Mouse (Mus musculus) adrenal gland, adult 8-10 months (tissue): ENCODE data around the gene Gm5089. TPM values are rescaled to one million over a fixed set of nuclear protein-coding genes. Genes with fewer than 3 reads are reported as not detected.
"Not testable (repeated sequence)": the region's sequence is repeated elsewhere in the genome, so short reads cannot be mapped to it uniquely, and the experiment has no call there.

Source experiments
- DNase-seq: peaks from one replicate; pipeline ENCODE4 v3.0.0; 2022
- total RNA-seq, 4 experiments: library from RNA; stranded (reverse); gene quantifications; 2 replicates each; pipeline ENCODE4 v1.2.4; 2022

The Gm5089 gene
- total RNA-seq, 4 experiments from 2014 or later: not detected

DNA sequence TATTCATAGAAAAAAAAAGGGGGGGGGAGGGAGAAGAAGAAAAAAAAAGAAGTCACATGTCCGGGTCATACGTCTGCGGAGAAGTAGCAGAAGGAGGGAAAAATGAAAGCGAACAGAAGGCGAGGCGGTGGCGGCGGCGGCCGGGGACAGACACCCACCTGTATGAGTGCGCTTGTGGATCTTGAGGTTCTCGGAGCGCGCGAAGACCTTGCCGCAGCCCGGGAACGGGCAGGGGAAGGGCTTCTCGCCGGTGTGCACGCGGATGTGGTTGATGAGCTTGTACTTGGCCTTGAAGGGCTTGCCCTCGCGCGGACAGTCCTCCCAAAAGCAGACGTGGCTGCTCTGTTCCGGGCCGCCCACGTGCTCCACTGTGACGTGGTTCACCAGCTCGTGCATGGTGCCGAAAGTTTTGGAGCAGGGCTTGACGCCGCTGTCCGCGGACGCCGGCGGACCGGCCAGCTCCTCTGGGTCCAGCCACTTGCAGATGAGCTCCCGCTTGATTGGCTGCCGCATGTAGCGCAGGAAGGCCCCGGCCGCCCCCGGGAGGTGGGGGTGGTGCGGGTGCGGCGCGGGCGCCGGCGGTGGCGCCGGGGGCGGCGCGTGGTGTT is 12.9 kb upstream of the Gm5089 start:
- not testable (repeated sequence) for DNase-seq

DNA sequence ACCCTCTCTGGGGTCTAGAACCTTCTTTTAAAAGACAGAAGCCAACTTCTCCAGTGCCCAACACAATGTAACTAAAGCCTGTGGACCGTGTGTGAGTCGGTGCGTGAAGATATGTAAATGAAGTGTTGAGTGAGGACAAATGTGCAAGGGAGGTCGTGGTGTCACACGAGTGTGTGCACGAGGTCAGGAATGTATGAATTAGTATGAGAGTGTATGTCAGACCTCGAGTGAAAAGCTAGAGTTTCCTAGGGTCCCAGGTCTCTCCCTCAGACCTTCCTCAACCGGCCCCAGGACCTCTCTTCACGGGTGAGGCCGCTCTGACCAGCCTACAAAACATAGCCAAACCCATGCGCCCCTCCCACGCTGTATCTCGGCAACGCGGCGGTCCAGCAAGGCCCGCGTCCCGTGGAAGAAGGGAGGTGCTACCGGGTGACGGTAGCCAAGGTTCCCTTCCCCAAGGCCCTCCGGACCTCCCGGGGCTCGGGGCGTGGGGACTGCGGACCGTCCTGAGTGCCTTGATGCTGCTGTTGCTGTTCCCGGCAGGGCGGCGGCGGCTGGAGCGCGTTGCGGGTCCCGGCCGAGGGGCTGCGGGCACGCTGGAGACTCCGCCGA is 12.3 kb upstream of the Gm5089 start:
- no peak for DNase-seq

DNA sequence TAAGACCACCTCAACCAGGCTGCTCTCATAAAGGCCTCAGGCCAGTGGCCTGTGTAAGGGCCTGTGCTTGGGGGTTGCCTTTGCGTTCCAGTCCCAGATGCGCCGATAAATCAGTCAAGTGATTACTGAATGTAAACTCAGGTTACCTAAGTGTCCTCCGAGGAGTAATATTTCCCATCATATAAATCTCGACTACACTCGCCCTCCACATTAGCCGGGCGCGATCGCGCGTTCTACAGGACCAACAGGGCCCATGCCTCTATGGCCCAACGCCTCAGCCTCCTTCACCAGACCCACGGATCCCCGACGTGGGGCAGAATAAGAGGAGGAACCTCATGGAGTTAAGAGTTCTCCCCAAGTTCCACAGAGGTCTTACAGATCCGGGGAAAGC is 11.8 kb upstream of the Gm5089 start:
- no peak for DNase-seq

DNA sequence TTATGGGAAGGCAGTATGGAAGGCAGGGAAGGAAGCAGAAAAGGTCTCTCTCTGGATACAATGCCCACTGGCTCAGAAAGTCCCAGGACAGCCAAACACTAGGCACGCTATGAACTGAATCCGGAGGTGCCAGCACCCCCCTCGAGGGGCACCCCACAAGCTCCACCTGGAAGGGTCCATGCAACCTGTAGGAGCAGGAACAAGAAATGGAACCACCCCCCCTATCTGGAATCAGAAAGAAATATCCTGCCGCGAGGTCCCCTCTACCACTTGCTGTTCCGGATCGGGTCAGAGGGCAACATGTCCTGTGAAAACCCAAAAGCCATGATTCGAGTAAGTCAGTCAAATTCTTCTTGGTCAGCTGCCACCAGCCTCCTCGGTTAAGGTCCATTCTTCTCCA is 11.1 kb upstream of the Gm5089 start:
- DNase-seq: no peak

DNA sequence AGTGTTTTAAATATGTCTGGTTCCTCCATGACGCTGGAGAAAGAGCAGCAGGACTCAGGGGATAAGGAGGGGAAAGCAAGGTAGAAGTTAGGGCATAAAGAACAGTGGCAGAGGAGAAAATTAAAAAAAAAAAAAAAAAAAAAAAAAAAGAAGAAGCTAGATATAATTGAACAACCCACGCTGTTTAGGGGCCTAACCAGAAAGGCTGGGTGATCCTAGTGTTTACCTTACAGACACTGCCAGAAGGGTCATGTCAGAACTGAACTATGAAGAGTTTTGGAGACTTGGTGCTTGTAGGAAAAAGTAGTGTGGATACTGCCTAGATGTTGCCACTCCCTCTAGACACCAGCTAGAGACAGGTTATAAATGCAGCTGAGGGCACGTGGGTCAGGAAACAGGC is 10.6 kb upstream of the Gm5089 start:
- no peak for DNase-seq

DNA sequence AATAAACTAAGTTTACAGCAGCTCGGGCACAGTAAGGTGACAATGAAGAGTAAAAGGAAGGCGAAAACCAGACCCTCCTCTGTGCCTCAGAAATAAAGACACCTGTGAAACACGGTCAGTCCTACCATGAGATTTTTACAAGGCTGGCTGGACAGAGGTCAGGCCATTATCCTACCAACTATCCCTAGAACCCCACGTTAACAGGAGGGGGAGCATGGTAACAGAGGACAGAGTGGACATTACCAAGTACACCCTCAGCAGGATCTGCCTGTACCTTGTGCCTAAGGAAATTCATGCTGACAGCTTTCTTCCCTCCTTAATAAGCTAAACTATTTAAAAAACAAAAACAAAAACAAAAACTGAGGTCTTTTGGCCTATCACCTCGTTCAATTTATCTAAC is 9.3 kb upstream of the Gm5089 start:
- DNase-seq: no peak

DNA sequence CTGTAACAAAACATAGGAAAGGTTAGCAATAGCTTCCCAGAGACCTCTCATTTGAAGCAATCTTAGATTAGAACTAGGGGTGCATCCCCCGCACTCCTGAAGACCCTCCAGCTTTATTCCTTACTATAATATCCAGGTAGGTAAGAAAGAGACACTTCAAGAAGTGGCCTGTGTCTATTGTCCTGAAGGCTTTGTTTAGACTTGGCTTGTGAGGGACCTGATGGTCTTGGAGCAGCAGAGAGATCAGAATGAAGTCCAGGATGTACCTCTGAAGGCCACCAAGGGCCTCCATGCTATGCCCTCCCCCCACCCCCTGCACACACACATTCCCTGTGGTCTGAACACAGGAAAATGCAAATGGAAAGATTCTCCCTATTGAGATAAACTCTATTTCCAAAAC is 8.9 kb upstream of the Gm5089 start:
- no peak for DNase-seq

DNA sequence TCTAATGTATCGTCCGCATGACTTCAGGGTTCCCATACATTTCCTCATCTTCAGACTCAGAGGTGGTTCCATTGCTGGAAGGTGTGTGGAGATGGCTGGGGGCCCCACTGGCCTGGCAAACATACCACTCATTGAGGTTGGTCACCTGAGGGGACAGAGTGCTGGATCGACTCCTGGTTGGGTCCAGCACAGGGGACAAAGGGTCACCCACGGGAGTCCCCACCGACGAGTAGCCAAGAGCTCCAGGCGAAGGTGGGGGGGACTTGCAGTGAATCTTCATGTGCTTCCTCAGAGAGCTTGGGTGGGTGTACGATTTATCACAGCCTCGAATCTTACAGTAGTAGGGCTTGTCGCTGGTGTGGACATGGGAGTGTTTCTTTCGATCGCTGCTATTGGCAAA is 8.4 kb upstream of the Gm5089 start:
- not testable (repeated sequence) for DNase-seq

DNA sequence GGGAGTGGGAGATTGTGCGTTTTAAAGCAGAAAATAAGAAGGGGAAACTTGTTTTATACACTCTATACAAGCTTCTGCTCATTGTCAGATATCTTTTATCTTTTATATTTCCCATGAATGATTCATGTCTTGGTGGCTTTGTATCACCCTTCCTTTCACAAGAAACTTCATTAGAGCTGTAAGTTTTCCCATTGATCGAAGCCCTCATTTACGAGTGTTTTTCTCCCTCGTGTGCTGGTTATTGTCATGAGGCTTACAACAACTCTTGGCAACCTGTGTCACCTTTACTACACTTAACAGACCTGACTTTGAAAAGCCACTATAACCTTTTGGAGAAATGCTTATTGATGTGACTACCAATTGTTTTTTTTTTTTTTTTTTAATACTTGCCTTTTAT is 4.6 kb upstream of the Gm5089 start:
- no peak for DNase-seq

DNA sequence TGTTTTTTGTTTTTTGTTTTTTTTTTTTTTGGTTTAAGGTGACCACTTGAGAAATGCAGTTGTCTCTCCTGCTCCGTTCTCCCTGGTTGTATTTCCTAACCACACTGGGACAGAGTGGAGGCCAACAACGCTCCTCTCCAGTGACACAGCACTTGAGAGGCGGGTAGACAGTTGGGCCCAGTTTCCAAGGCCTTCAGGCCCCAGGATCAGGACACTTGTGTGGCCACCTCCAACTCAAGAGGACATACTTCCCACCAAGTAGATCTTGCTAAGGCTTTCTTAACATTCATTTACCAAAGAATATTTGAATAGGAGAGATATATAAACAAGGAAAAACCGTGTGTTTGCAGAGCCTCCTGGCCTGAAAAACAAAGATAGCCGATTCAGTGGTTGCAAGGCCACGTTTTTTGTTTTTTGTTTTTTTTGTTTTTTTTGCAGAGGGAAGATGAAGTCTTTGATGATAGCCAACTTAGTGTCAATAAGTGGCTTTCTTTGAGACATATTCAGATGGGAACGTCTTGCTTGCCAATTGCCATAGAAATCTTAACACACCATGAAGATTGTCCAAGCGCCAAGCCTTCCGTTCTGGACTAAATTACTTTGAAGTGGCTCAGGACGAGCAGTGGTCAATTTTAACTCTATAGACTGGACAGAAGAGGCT is 4.1 kb upstream of the Gm5089 start:
- no peak for DNase-seq

DNA sequence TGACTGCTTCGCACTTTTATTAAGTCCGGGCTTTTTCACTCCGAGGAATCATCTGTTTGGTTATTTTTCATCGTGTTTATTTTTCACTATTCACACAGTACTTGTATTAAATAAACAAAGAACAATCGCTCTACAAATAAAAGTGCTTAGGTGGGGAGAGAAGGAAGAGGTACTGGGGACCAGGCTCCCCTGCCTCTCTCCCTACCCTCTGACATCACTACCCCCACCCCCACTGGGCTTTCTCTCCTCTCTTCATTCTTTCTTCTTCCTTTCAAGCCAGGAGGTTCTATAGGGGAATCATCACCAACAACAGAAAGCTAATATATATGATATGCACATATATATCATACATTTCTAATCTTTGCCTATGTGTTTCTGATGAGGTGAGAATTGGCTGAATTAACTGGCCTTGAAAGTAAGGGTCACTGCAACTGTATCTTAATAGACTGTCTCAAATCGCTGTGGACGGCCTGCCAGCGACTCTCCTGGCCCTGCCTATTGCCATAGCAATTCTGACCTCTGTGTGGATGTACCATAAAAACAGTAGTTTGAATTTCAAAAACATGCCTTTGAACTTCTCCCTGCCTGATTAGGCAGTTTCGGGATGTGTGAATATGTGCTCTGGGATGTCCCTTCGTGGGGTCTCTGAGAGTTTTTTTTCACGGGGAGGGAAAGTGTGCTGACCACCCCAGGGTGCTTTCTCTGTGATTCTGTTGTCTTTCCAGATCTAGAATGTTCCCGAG is 3.3 kb upstream of the Gm5089 start:
- no peak for DNase-seq

DNA sequence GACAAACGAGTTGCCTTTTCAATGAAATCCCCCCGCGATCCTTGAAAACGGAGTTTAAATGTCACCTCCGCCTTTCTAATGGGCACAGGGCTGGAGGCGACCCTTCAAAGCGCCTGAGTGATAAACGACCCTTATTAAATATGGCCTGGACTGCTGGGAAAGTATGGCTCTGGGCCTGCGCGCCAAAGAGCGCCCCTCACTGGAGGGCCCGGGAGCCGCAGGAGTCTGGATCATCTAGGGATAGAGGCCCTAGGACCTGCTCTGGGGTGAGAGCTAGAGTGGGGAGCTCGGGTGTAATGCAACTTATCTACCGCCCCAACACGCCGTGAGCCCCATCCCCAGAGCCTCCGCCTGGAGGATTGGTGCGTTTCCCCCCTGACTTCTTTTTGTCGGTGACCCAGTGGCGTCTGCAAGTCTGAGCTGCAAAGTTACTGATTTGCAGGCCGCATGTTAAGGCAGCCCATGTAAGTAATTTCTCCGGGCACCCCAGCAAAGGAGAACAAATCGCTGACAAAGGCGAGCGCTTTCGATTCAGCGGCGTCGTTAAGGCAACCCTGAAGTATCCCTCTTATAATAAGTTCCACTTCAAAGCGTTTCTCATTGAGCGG is 2.6 kb upstream of the Gm5089 start:
- no peak for DNase-seq

DNA sequence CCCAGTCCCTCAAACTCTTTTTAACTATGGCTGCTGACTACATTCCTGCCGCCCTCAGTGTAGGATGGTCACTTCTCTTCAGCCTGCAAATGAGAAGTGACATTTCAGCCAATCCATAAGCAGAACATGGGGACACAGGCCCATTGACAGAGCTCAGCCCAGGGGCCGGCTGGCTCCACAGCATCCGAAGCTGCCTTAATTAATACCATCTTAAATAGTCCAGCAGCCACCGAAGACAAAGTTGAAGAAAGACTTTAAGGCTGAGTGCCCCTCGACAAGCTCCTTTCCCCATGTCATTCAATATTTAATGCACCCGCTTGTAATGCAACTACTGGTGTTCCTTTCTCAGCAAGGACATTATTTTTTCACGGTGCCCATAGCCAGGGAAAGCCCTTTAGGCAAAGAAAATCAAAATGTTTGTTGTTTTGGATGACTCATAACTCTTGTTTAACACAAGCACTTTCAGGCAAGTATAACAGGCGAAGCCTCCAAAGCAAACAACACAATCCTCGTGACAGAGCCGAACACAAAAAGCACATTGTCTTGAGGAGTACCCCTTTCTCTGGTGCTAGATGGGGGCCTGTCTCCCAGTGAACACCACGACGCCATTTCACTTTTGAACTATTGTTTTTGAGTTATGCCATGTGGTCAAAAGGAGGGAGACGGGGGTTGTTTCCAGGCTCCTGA is 1.9 kb upstream of the Gm5089 start:
- no peak for DNase-seq

DNA sequence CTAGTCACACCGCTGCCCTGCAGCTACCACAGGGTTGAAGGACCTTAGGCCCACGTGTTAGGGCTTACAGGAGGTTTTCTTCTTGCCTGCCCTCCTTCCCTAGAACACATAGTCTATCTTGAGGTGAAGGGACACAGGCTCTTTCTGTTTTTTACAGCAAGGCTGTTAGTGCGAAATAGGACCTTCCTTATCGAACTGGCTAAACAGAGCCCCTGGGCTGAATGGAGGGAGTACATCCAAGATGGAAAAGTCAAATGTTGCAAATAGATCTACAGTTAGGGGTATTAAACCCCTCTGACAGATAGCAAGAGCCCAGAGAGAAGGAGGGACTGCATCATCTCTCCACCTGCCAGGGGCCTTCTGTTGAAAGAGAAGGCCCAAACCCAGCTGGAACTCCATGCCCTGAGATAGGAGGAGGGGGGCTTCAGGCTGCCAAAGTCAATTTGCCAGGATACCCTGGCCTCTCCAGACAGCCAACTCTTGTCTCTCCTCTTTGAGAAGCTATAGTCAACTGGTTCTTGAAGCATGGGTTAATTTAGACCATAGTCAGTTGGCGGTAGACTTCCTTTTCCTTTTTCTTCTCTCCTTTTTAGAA is 733 bp upstream of the Gm5089 start:
- no peak for DNase-seq

DNA sequence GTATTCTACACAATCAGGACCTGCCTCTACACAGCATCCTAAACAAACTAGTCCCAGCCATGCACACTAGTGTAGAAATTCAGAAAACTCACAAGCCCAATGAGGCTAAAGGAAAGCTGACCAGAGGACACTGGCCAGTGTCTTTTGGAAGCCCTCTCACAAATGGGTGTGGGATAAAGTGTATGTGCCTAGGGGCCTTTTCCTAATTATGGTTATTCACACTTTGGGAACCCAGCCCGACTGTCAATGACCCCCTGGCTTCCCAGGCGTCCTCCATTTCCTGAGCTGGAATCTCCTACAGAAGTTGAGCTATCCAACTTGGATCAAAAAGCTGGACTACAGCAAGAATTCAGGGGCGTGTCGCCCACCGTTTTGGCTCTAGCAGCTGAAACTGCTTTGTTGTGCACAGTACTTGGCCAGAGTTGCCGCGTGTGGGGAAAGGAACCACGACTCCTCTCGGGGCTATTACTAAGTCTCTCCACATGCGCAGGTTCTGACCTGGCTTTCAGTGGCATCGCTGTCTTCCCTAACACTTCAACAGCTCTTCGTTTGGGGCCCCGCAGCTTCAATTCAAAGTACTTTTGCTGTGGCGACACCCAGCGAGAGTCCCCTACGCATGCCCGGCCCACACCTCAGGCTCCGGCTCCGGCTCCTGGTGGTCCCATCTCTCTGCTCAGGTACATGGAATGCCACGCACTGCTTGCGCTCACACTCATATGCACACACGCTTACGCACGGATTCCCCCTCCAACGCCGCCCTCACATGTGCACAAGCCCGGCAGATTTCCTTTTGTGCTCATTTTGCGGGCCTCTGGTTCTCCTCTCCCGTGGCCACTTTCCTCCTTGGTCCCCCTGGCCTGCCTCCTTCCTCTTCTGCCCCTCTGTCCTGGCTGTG is 1.1 kb downstream of the Gm5089 start:
- no peak for DNase-seq

DNA sequence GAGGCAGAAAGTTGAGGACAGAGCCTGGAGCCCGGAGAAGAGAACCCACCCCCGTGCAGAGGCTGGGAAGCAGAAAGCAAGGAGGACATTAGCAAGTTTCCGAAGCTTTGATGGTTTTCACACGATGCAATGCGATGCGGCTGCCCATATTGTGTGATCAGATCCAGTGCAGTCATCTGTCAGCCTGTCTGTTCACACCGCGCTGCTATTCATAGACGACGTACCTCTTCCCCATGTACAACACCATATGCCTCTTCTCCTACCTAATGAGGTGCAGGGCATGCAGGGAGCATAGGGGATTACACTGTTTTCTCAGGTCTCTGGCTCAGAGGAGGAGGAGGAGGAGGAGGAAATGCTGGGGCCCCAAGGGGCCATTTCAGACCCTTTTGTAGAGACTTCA is 14.1 kb downstream of the Gm5089 start:
- no peak for DNase-seq

DNA sequence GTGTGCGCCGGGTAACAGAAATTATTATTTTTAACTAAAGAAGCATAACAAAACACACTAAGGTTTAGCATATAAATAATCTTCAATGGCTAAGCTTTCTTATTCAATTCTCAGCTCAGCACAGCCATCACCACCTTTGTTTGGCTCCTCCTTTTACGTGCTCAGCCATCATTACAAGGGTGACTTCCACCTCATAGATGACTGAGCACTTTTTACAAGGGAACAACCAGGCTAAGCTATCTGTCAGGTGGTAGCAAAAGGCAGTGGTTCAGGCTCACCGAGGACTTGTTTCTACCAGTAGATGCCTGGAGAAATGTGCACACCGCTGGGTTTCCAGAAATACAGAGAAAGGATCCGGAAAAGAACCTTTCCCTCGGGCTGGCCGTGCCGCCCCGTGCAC is 16.9 kb downstream of the Gm5089 start:
- no peak for DNase-seq

DNA sequence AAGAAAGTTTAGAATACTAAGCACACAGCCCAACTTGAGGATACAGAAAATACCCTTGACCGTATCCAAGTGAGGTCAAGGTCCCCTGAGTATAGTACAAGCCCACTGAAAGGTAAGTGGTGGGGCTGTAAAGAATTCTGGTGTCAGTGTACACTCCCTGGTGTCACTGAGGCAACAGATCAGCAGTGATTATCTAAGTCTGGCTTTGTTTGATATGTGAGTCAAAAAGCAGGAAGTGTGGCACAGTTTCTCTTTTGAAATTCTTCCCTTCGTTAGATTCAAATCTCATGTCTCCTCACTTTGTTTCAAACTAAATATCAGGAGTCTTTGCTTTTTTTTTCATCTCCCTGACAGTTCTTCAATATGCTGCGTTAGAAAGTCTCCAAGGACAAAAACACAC is 18.4 kb downstream of the Gm5089 start:
- DNase-seq: no peak

DNA sequence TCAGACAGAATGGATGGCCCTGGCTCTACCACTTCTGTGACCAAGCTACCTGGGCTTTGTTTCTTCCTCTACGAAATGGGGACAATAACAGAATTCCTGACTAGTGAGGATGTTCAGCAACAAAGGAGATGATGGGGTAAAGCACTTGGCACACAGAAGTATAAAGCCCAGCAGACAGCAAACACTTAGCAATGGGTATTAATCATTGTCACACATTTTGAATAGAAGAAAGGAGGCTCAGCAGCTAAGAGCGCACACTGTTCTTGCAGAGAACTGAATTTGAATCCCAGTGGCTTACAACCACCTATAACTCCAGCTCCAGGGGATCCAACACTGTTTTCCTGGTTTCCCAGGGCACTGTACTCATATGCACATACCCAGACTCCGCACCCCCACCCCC is 23.3 kb downstream of the Gm5089 start:
- no peak for DNase-seq

DNA sequence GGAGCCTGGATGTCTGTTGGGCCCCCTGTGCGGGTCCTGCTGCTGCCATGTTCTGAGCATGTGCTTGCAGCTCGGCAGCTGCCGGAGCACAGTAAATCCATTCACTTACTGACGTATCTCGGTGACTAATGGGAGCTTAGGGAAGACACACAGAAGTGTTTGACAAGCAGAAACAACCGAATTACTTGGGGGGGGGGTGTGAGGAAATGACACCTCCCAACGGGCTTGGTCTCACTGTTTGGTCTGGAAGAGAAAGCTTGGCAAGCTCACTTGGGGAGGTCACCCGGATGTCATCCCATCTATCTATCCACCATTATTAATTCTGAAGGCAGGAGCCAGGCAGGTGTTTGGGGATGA is 23.7 kb downstream of the Gm5089 start:
- no peak for DNase-seq

DNA sequence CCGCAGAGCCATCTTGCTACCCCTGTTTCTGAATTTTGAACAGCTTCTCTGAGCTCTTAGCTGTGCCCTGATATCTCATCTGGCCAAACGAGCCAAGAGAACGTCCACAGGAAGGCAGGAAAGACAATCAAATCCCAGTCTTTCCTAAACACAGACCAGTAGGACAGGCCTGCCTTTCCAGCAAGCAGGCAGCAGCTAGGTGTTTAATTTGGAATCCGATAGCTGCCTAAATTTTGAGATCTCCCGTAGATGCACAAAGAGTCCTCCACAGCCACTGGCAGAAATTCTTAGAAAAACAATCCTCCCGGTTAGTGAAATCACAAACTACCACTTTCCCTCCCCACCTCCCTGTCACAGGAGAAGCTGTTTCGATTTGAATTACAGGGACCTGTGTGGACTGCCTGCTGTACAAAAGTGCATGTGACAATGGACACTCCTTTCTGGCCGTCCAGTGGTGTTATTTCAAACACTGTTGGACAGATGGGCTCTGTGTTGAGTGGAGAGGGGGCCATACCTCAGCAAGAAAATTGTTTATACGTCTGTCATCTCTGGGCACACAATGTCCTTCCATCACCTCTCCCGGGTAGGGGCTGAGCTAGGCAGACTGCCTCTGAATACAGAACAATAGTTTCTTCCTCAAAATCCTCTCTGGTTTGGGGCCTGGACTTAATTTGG is 24.2 kb downstream of the Gm5089 start:
- no peak for DNase-seq
